Mouse (Mus musculus): ENCODE measurements at regions not wholly inside any gene's neighbourhood (a gene's known extent, or its start where the extent isn't known, plus 50 kb on each side); places are given as distances from the start of the nearest gene placed in this dataset.

- H3K27me3 ChIP-seq (ENCODE audit: control insufficient read depth, insufficient read depth, low read length), result no peaks in the 10 kb centered on the region
- H3K4me3 ChIP-seq (ENCODE audit: insufficient read depth, low read depth, low read length), result no peak overlapping the region
- no peak overlapping the region for H3K27ac ChIP-seq (replicated peaks; ENCODE audit: insufficient read depth, low read depth, low read length)
- TF ChIP-seq POLR2A (IDR thresholded peaks at IDR 0.05; ENCODE audit: extremely low read depth, insufficient read depth, low read length) (no peak), CTCF (IDR thresholded peaks at IDR 0.05; ENCODE audit: low read depth, low read length) (no peak)
- H3K4me1 ChIP-seq (ENCODE audit: control insufficient read depth, insufficient read depth, low read length), result no peaks in the 10 kb centered on the region
- no peaks in the 10 kb centered on the region for H3K36me3 ChIP-seq (ENCODE audit: control insufficient read depth, insufficient read depth, low read length)
- WGBS, result 22% methylated on average over 19 of the region's 19 CpGs
- H3K79me2 ChIP-seq (ENCODE audit: control insufficient read depth, insufficient read depth, low read length), result no peaks in the 10 kb centered on the region
- H3K9ac ChIP-seq (ENCODE audit: low read depth, low read length), result no peak overlapping the region
- DNase-seq (ENCODE audit: extremely low read depth, low read depth, low spot score), result no peak
Observed at GRCm38 (mm10) chr4:125921550-125922316, 102.6 kb upstream of the Csf3r start.

- Histone ChIP-seq H3K27me3 (ENCODE audit: control insufficient read depth, insufficient read depth, low read length) (no peaks in the 10 kb centered on the region), H3K4me3 (ENCODE audit: insufficient read depth, low read depth, low read length) (no peak overlapping the region), H3K9ac (ENCODE audit: low read depth, low read length) (no peak overlapping the region), H3K79me2 (ENCODE audit: control insufficient read depth, insufficient read depth, low read length) (no peaks in the 10 kb centered on the region), H3K4me1 (ENCODE audit: control insufficient read depth, insufficient read depth, low read length) (no peaks in the 10 kb centered on the region), H3K27ac (replicated peaks; ENCODE audit: insufficient read depth, low read depth, low read length) (no peak overlapping the region), H3K36me3 (ENCODE audit: control insufficient read depth, insufficient read depth, low read length) (no peaks in the 10 kb centered on the region)
- 30% methylated on average over 11 of the region's 11 CpGs for WGBS
- TF ChIP-seq POLR2A (IDR thresholded peaks at IDR 0.05; ENCODE audit: extremely low read depth, insufficient read depth, low read length) (no peak), CTCF (IDR thresholded peaks at IDR 0.05; ENCODE audit: low read depth, low read length) (no peak)
- no peak for DNase-seq (ENCODE audit: extremely low read depth, low read depth, low spot score)
Observed at GRCm38 (mm10) chr4:125922317-125922878, 102.0 kb upstream of the Csf3r start.

- WGBS, result 61% methylated on average over 7 of the region's 7 CpGs
- Histone ChIP-seq H3K9ac (ENCODE audit: low read depth, low read length) (no peak overlapping the region), H3K27ac (replicated peaks; ENCODE audit: insufficient read depth, low read depth, low read length) (no peak overlapping the region), H3K4me1 (ENCODE audit: control insufficient read depth, insufficient read depth, low read length) (no peaks in the 10 kb centered on the region), H3K79me2 (ENCODE audit: control insufficient read depth, insufficient read depth, low read length) (no peaks in the 10 kb centered on the region), H3K27me3 (ENCODE audit: control insufficient read depth, insufficient read depth, low read length) (no peaks in the 10 kb centered on the region), H3K4me3 (ENCODE audit: insufficient read depth, low read depth, low read length) (no peak overlapping the region), H3K36me3 (ENCODE audit: control insufficient read depth, insufficient read depth, low read length) (no peaks in the 10 kb centered on the region)
- TF ChIP-seq POLR2A (IDR thresholded peaks at IDR 0.05; ENCODE audit: extremely low read depth, insufficient read depth, low read length), result no peak
- no peak for TF ChIP-seq CTCF (IDR thresholded peaks at IDR 0.05; ENCODE audit: low read depth, low read length)
- DNase-seq (ENCODE audit: extremely low read depth, low read depth, low spot score), result no peak
Observed at GRCm38 (mm10) chr4:125923225-125923624, 101.1 kb upstream of the Csf3r start.

GRCm38 (mm10) chr4:125928196-125928595 is 96.2 kb upstream of the Csf3r start:
- Histone ChIP-seq H3K36me3 (ENCODE audit: control insufficient read depth, insufficient read depth, low read length) (no peaks in the 10 kb centered on the region), H3K4me3 (ENCODE audit: insufficient read depth, low read depth, low read length) (no peak overlapping the region), H3K9ac (ENCODE audit: low read depth, low read length) (no peak overlapping the region), H3K79me2 (ENCODE audit: control insufficient read depth, insufficient read depth, low read length) (no peaks in the 10 kb centered on the region), H3K27ac (replicated peaks; ENCODE audit: insufficient read depth, low read depth, low read length) (no peak overlapping the region), H3K27me3 (ENCODE audit: control insufficient read depth, insufficient read depth, low read length) (no peaks in the 10 kb centered on the region), H3K4me1 (ENCODE audit: control insufficient read depth, insufficient read depth, low read length) (no peaks in the 10 kb centered on the region)
- DNase-seq (ENCODE audit: extremely low read depth, low read depth, low spot score), result no peak
- no peak for TF ChIP-seq CTCF (IDR thresholded peaks at IDR 0.05; ENCODE audit: low read depth, low read length)
- TF ChIP-seq POLR2A (IDR thresholded peaks at IDR 0.05; ENCODE audit: extremely low read depth, insufficient read depth, low read length), result no peak
- WGBS, result 58% methylated on average over 4 of the region's 4 CpGs

DNA sequence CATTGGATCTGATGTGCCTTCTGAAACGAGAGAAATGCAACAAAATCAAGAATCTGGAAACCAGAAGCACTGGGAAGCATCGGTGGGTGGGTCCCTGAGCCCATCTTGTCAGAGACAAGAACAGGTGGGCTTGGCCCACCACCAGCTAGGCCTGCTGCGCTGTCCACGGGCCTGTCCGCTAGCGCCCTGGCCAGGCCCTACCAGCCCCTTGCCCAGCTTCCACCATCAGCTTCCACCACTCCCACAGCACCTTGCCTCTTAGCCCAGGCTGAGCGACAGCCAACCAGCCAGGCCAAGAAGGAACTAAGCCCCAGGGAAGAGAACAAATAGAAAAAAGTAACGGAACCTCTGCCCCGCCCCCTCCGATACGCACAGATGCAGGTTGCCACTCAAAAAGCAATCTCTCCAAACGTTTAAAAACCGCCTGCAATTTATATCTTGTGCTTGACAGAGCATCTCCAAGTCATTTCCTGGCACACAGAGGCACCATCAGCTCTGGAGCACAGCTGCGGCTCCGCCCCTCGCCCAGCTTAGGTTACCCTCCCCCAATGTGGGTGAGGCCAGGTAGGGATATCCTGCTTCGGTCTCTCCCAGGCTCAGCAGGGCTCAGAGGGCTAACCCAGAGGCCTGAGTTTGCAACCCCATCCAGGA is 95.1 kb upstream of the Csf3r start:
- TF ChIP-seq CTCF (IDR thresholded peaks at IDR 0.05; ENCODE audit: low read depth, low read length) (no peak), POLR2A (IDR thresholded peaks at IDR 0.05; ENCODE audit: extremely low read depth, insufficient read depth, low read length) (no peak)
- 68% methylated on average over 17 of the region's 17 CpGs for WGBS
- DNase-seq (ENCODE audit: extremely low read depth, low read depth, low spot score), result no peak
- Histone ChIP-seq H3K36me3 (ENCODE audit: control insufficient read depth, insufficient read depth, low read length) (no peaks in the 10 kb centered on the region), H3K79me2 (ENCODE audit: control insufficient read depth, insufficient read depth, low read length) (no peaks in the 10 kb centered on the region), H3K9ac (ENCODE audit: low read depth, low read length) (no peak overlapping the region), H3K27ac (replicated peaks; ENCODE audit: insufficient read depth, low read depth, low read length) (no peak overlapping the region), H3K4me1 (ENCODE audit: control insufficient read depth, insufficient read depth, low read length) (no peaks in the 10 kb centered on the region), H3K4me3 (ENCODE audit: insufficient read depth, low read depth, low read length) (no peak overlapping the region), H3K27me3 (ENCODE audit: control insufficient read depth, insufficient read depth, low read length) (no peaks in the 10 kb centered on the region)

DNA sequence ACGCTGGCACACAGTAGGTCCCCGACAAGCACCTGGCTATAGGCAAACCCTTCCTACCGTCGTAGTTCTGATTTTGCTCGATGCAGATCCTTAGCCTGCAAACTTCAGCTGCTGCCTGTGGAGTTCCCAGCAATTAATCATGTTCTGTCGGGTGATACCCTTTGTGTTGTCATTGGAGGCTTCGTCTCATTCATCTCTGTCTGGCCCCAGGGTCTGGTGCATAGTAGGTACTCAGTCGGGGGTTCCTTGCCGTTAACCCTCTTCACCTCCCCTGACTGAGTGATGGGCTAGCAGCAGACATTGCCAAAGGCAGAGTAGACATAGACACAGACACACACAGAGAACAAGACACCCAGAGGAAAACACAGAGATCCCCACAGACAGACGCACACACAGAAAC is 93.6 kb upstream of the Csf3r start:
- Histone ChIP-seq H3K27ac (replicated peaks; ENCODE audit: insufficient read depth, low read depth, low read length) (no peak overlapping the region), H3K27me3 (ENCODE audit: control insufficient read depth, insufficient read depth, low read length) (no peaks in the 10 kb centered on the region), H3K36me3 (ENCODE audit: control insufficient read depth, insufficient read depth, low read length) (no peaks in the 10 kb centered on the region), H3K79me2 (ENCODE audit: control insufficient read depth, insufficient read depth, low read length) (no peaks in the 10 kb centered on the region), H3K9ac (ENCODE audit: low read depth, low read length) (no peak overlapping the region), H3K4me1 (ENCODE audit: control insufficient read depth, insufficient read depth, low read length) (no peaks in the 10 kb centered on the region), H3K4me3 (ENCODE audit: insufficient read depth, low read depth, low read length) (no peak overlapping the region)
- DNase-seq (ENCODE audit: extremely low read depth, low read depth, low spot score), result no peak
- WGBS, result 74% methylated on average over 10 of the region's 10 CpGs
- TF ChIP-seq POLR2A (IDR thresholded peaks at IDR 0.05; ENCODE audit: extremely low read depth, insufficient read depth, low read length) (no peak), CTCF (IDR thresholded peaks at IDR 0.05; ENCODE audit: low read depth, low read length) (no peak)
